Mouse (Mus musculus): ENCODE results near the gene Pld1.

DNA sequence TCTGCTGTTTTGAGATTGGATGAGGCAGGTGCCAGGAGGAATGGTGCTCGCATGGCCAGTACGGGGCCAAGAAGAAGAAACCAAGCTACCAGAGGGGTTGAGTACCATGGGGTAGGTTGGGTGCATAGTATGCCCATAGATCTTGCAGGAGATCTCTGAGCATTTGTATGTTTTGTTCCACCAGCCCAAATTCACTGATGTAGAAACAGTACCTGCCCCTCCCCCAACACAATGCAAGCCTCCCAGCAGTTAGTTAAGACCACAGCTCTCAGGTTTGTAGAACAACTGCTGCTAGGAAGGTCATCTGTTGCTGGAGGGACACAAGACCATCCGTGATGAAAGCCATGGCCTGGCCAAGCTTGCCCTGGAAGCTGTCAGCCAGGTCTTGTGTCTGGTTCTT is 220.4 kb downstream of the Pld1 start:
- TF ChIP-seq CTCF (IDR thresholded peaks at IDR 0.05; ENCODE audit: control insufficient read depth, insufficient read depth, insufficient read length) (no peak), MAX (IDR thresholded peaks at IDR 0.05) (no peak), MYOG (IDR thresholded peaks at IDR 0.05; ENCODE audit: control insufficient read depth, extremely low read depth, insufficient read length) (no peak), USF1 (IDR thresholded peaks at IDR 0.05; ENCODE audit: low read depth) (no peak), FOSL1 (IDR thresholded peaks at IDR 0.05; ENCODE audit: insufficient read depth, low read length, poor library complexity, severe bottlenecking) (no peak), MYOD1 (IDR thresholded peaks at IDR 0.05; ENCODE audit: control insufficient read depth, insufficient read length, low read depth) (no peak), CEBPB (IDR thresholded peaks at IDR 0.05; ENCODE audit: low read depth) (no peak)
